In genomic region chr4:130873440-130873839, GRCm38 (mm10) we compare ENCODE assay signal across 13 mouse cellular contexts. TPM values are rescaled to one million over a fixed set of nuclear protein-coding genes. Genes with fewer than 3 reads are reported as not detected.
DNase-seq lines count a peak whose midpoint lies in the region; ATAC-seq and TF ChIP-seq lines count a peak whose summit lies in the region.
"Had no signal": no experiment of that assay in that cellular context is flagged by ENCODE, and none has a peak within 500 bp of the region (broad histone marks: within the 10 kb centered on the region; RNA-seq: fewer than 3 reads in every experiment).

No protein-coding gene starts in this region.

- TF ChIP-seq CTCF in intestine, postnatal 0 days (IDR thresholded peaks at IDR 0.05; ENCODE audit: low read depth) = peak; percentile 39
- peak; percentile 37 for TF ChIP-seq CTCF in lung, postnatal 0 days (IDR thresholded peaks at IDR 0.05)
- TF ChIP-seq CTCF in ES-Bruce4 (IDR thresholded peaks at IDR 0.05; ENCODE audit: low read depth, low read length) = peak; percentile 64
- TF ChIP-seq CTCF in bone marrow macrophage, adult 2 months (IDR thresholded peaks at IDR 0.05; ENCODE audit: low read depth, low read length) = peak; percentile 47

- 0 out of 2 replicates have a peak, but pooled peaks cover 9% of the 10 kb centered on the region for H3K27me3 ChIP-seq in intestine, postnatal 0 days (replicated peaks; ENCODE audit: control insufficient read depth, insufficient read depth, low read length)
- H3K27me3 ChIP-seq in intestine, embryonic 16.5 days (replicated peaks; ENCODE audit: control insufficient read depth, insufficient read depth, low read length) = no peaks in the 10 kb centered on the region
- H3K27me3 ChIP-seq in lung, postnatal 0 days (replicated peaks; ENCODE audit: insufficient read depth, low read length) = no peaks in the 10 kb centered on the region
- no peaks in the 10 kb centered on the region for H3K27me3 ChIP-seq in ES-Bruce4 (ENCODE audit: control insufficient read depth, insufficient read depth, low read length, poor library complexity, severe bottlenecking)
- peaks cover 45% of the 10 kb centered on the region for H3K27me3 ChIP-seq in limb, embryonic 10.5 days (ENCODE audit: low read depth, poor library complexity, severe bottlenecking)

- no peak overlapping the region for H3K4me2 ChIP-seq in intestine, postnatal 0 days (replicated peaks; ENCODE audit: low read depth)
- H3K4me2 ChIP-seq in intestine, embryonic 16.5 days (ENCODE audit: low read depth, low read length) = no peak overlapping the region
- H3K4me2 ChIP-seq in lung, postnatal 0 days (replicated peaks; ENCODE audit: low read depth, low read length) = no peak overlapping the region
- H3K4me2 ChIP-seq: midbrain, embryonic 12.5 days had no signal

- H3K27ac ChIP-seq in intestine, postnatal 0 days (ENCODE audit: low read depth, low read length) = no peak overlapping the region
- H3K27ac ChIP-seq in intestine, embryonic 16.5 days (ENCODE audit: low read length) = no peak overlapping the region
- no peak overlapping the region for H3K27ac ChIP-seq in lung, postnatal 0 days (ENCODE audit: low read length)
- H3K27ac ChIP-seq in ES-Bruce4 (ENCODE audit: insufficient read depth, low read length) = no peak overlapping the region
- H3K27ac ChIP-seq in bone marrow macrophage, adult 2 months (ENCODE audit: insufficient read depth, low read depth, low read length) = no peak overlapping the region
- no peak overlapping the region for H3K27ac ChIP-seq in limb, embryonic 10.5 days
- H3K27ac ChIP-seq: heart, embryonic 10.5 days had no signal

- no peaks in the 10 kb centered on the region for H3K4me1 ChIP-seq in intestine, postnatal 0 days (replicated peaks; ENCODE audit: control insufficient read depth, insufficient read depth, low read length)
- H3K4me1 ChIP-seq in intestine, embryonic 16.5 days (ENCODE audit: control insufficient read depth, insufficient read depth, low read length) = peaks cover 5% of the 10 kb centered on the region; the same call in 1 of the 2 replicates
- H3K4me1 ChIP-seq in lung, postnatal 0 days (ENCODE audit: insufficient read depth, low read depth, low read length) = peaks cover 3% of the 10 kb centered on the region; the same call in 1 of the 2 replicates
- H3K4me1 ChIP-seq in ES-Bruce4 (ENCODE audit: control insufficient read depth, insufficient read depth, low read length) = no peaks in the 10 kb centered on the region
- no peaks in the 10 kb centered on the region for H3K4me1 ChIP-seq in bone marrow macrophage, adult 2 months (ENCODE audit: control insufficient read depth, insufficient read depth, low read length)
- H3K4me1 ChIP-seq in limb, embryonic 10.5 days = peaks cover 33% of the 10 kb centered on the region

- ATAC-seq in intestine, postnatal 0 days = no peak
- ATAC-seq in intestine, embryonic 16.5 days = no peak
- no peak for ATAC-seq in lung, postnatal 0 days

- no peaks in the 10 kb centered on the region for H3K36me3 ChIP-seq in intestine, postnatal 0 days (ENCODE audit: control insufficient read depth, insufficient read depth)
- H3K36me3 ChIP-seq in intestine, embryonic 16.5 days (ENCODE audit: control insufficient read depth, insufficient read depth, low read length) = no peaks in the 10 kb centered on the region
- no peaks in the 10 kb centered on the region for H3K36me3 ChIP-seq in lung, postnatal 0 days (ENCODE audit: insufficient read depth, low read length)
- no peaks in the 10 kb centered on the region for H3K36me3 ChIP-seq in ES-Bruce4 (ENCODE audit: control insufficient read depth, insufficient read depth, low read length, poor library complexity, severe bottlenecking)
- no peaks in the 10 kb centered on the region for H3K36me3 ChIP-seq in limb, embryonic 10.5 days
- H3K36me3 ChIP-seq: heart, embryonic 10.5 days; midbrain, embryonic 12.5 days had no signal

- 88% methylated on average over 5 of the region's 5 CpGs for WGBS in intestine, postnatal 0 days
- WGBS in intestine, embryonic 16.5 days = 80% methylated on average over 5 of the region's 5 CpGs
- 78% methylated on average over 5 of the region's 5 CpGs for WGBS in lung, postnatal 0 days
- WGBS in limb, embryonic 10.5 days = 84% methylated on average over 5 of the region's 5 CpGs

- H3K9me3 ChIP-seq in intestine, postnatal 0 days (ENCODE audit: control insufficient read depth) = no peaks in the 10 kb centered on the region
- H3K9me3 ChIP-seq in intestine, embryonic 16.5 days (ENCODE audit: control insufficient read depth, low read length) = no peaks in the 10 kb centered on the region
- H3K9me3 ChIP-seq in lung, postnatal 0 days (ENCODE audit: low read length) = no peaks in the 10 kb centered on the region
- no peaks in the 10 kb centered on the region for H3K9me3 ChIP-seq in ES-Bruce4 (replicated peaks; ENCODE audit: control insufficient read depth, insufficient read depth, low read length, poor library complexity, severe bottlenecking)
- no peaks in the 10 kb centered on the region for H3K9me3 ChIP-seq in limb, embryonic 10.5 days (replicated peaks)
- H3K9me3 ChIP-seq: heart, embryonic 10.5 days; midbrain, embryonic 12.5 days had no signal

- TF ChIP-seq POLR2A in ES-Bruce4 (IDR thresholded peaks at IDR 0.05; ENCODE audit: insufficient read depth, low read length) = no peak
- TF ChIP-seq POLR2A in bone marrow macrophage, adult 2 months (IDR thresholded peaks at IDR 0.05; ENCODE audit: borderline replicate concordance, low read depth, low read length) = no peak

- H3K4me3 ChIP-seq in intestine, postnatal 0 days (ENCODE audit: low read depth, low read length) = no peak overlapping the region
- no peak overlapping the region for H3K4me3 ChIP-seq in intestine, embryonic 16.5 days (ENCODE audit: low read length)
- no peak overlapping the region for H3K4me3 ChIP-seq in lung, postnatal 0 days (ENCODE audit: low read depth, low read length)
- H3K4me3 ChIP-seq in ES-Bruce4 (ENCODE audit: low read depth, low read length) = no peak overlapping the region
- H3K4me3 ChIP-seq in bone marrow macrophage, adult 2 months (ENCODE audit: insufficient read depth, low read length) = no peak overlapping the region
- H3K4me3 ChIP-seq in limb, embryonic 10.5 days = no peak overlapping the region
- H3K4me3 ChIP-seq: heart, embryonic 10.5 days; midbrain, embryonic 12.5 days had no signal

- no peak for DNase-seq in lung, postnatal 0 days (ENCODE audit: low spot score)
- DNase-seq in lung, postnatal 14 days = no peak
- no peak for DNase-seq in limb, embryonic 10.5 days (ENCODE audit: low spot score)
- DNase-seq: cerebellum, adult 8-10 months; heart, postnatal 4 days; kidney, adult 8-10 months; thymus, postnatal 36 days had no signal

- H3K9ac ChIP-seq in intestine, postnatal 0 days (ENCODE audit: low read depth, low read length) = no peak overlapping the region
- H3K9ac ChIP-seq in intestine, embryonic 16.5 days (ENCODE audit: low read depth, low read length) = no peak overlapping the region
- H3K9ac ChIP-seq in lung, postnatal 0 days (replicated peaks; ENCODE audit: low read depth) = no peak overlapping the region
- H3K9ac ChIP-seq in ES-Bruce4 (ENCODE audit: low read depth, poor library complexity, severe bottlenecking) = no peak overlapping the region
- H3K9ac ChIP-seq: midbrain, embryonic 12.5 days had no signal

- no peak for TF ChIP-seq EP300 in lung, postnatal 0 days (IDR thresholded peaks at IDR 0.05)
- no peak for TF ChIP-seq EP300 in ES-Bruce4 (IDR thresholded peaks at IDR 0.05; ENCODE audit: insufficient read depth, low read depth, low read length)

RNA-seq across cellular contexts. Expression of gene Laptm5, which starts 39.5 kb away (rescaled TPM):
- polyA plus RNA-seq in intestine, postnatal 0 days (2015; fragmentation: Nextera tagmentation; extraction: Ambion mirVana) = 25.7 and 27.7 TPM in 2 replicates
- 33.1 and 38.7 TPM in 2 replicates for polyA plus RNA-seq in intestine, embryonic 16.5 days (2015; fragmentation: Nextera tagmentation; extraction: Ambion mirVana)
- 88.8 and 98.8 TPM in 2 replicates for polyA plus RNA-seq in lung, postnatal 0 days (2015; fragmentation: Nextera tagmentation; extraction: Ambion mirVana)
- 30.2 and 35.4 TPM in 2 replicates for polyA plus RNA-seq in ES-Bruce4 (2011; ENCODE audit: insufficient read depth, insufficient read length, low read depth, missing spikeins)
- polyA plus RNA-seq in bone marrow macrophage, adult 2 months (2012; ENCODE audit: insufficient read depth, insufficient read length, missing spikeins) = 1,649 and 1,910 TPM in 2 replicates
- 10.5 and 15.4 TPM in 2 replicates for polyA plus RNA-seq in limb, embryonic 10.5 days (2016; fragmentation: Nextera tagmentation; extraction: Ambion mirVana)

Comparison
In these comparisons a context has a peak if more than half of its experiments do, and no peak if none do; other contexts are left out.
1. RNA of gene Laptm5, which starts 39.5 kb away (polyA plus RNA-seq): 1,649 to 1,910 TPM in bone marrow macrophage, adult 2 months; 88.8 to 98.8 TPM in lung, postnatal 0 days, 33.1 to 38.7 TPM in intestine, embryonic 16.5 days, 30.2 to 35.4 TPM in ES-Bruce4, 25.7 to 27.7 TPM in intestine, postnatal 0 days and 10.5 to 15.4 TPM in limb, embryonic 10.5 days; every median in the first group is over 10 times any median in the second.
2. Peak in every context shown above with its lines, with median percentiles within 50 percentile points of each other: CTCF ChIP-seq.